In genomic region chr2:60923756-60924544, GRCm38 (mm10) we compare ENCODE assay signal across 15 mouse cellular contexts. TPM values are rescaled to one million over a fixed set of nuclear protein-coding genes. Genes with fewer than 3 reads are reported as not detected.
DNase-seq lines count a peak whose midpoint lies in the region; ATAC-seq and TF ChIP-seq lines count a peak whose summit lies in the region.
"Had no signal": no experiment of that assay in that cellular context is flagged by ENCODE, and none has a peak within 500 bp of the region (broad histone marks: within the 10 kb centered on the region; RNA-seq: fewer than 3 reads in every experiment).

No protein-coding gene starts in this region.

- H3K9me3 ChIP-seq in heart, embryonic 11.5 days (replicated peaks; ENCODE audit: control insufficient read depth, low read length): no peaks in the 10 kb centered on the region
- H3K9me3 ChIP-seq in lung, postnatal 0 days (ENCODE audit: low read length): no peaks in the 10 kb centered on the region
- H3K9me3 ChIP-seq in limb, embryonic 10.5 days (replicated peaks): no peaks in the 10 kb centered on the region
- H3K9me3 ChIP-seq: forebrain, embryonic 10.5 days; liver, embryonic 15.5 days; midbrain, embryonic 10.5 days had no signal

- TF ChIP-seq EP300 in lung, postnatal 0 days (IDR thresholded peaks at IDR 0.05): no peak

- ATAC-seq in heart, embryonic 11.5 days (replicated peaks; ENCODE audit: insufficient number of reproducible peaks, low FRiP score, low TSS enrichment): no peak
- ATAC-seq in lung, postnatal 0 days: peak; percentile 49

- DNase-seq in heart, adult 8-10 months (ENCODE audit: low spot score): no peak
- peak; percentile 51 for DNase-seq in lung, postnatal 0 days (ENCODE audit: low spot score)
- no peak for DNase-seq in lung, postnatal 14 days
- DNase-seq in limb, embryonic 10.5 days (ENCODE audit: low spot score): no peak
- DNase-seq in thymus, postnatal 4 days: peak; percentile 65
- no peak for DNase-seq in left cerebral cortex, adult 18-20 months (ENCODE audit: low spot score in 2 of 2)
- no peak for DNase-seq in adrenal gland, postnatal 36 days
- DNase-seq: cerebellum, postnatal 10 days; kidney, adult 9 months had no signal

- TF ChIP-seq CTCF in lung, postnatal 0 days (IDR thresholded peaks at IDR 0.05): no peak

- WGBS in heart, embryonic 11.5 days (ENCODE audit: insufficient replicate concordance): 45% methylated on average over 11 of the region's 11 CpGs
- 33% methylated on average over 11 of the region's 11 CpGs for WGBS in lung, postnatal 0 days
- WGBS in limb, embryonic 10.5 days: 72% methylated on average over 11 of the region's 11 CpGs

- H3K36me3 ChIP-seq in heart, embryonic 11.5 days (ENCODE audit: control insufficient read depth, insufficient read depth, low read length): no peaks in the 10 kb centered on the region
- no peaks in the 10 kb centered on the region for H3K36me3 ChIP-seq in lung, postnatal 0 days (ENCODE audit: insufficient read depth, low read length)
- no peaks in the 10 kb centered on the region for H3K36me3 ChIP-seq in limb, embryonic 10.5 days
- H3K36me3 ChIP-seq: forebrain, embryonic 10.5 days; liver, embryonic 15.5 days; midbrain, embryonic 10.5 days had no signal

- H3K9ac ChIP-seq in heart, embryonic 11.5 days (ENCODE audit: low read depth, low read length): no peak overlapping the region
- H3K9ac ChIP-seq in lung, postnatal 0 days (replicated peaks; ENCODE audit: low read depth): no peak overlapping the region
- H3K9ac ChIP-seq: hindbrain, embryonic 14.5 days; liver, embryonic 15.5 days had no signal

- H3K4me3 ChIP-seq in heart, embryonic 11.5 days (ENCODE audit: low read depth, low read length): no peak overlapping the region
- no peak overlapping the region for H3K4me3 ChIP-seq in lung, postnatal 0 days (ENCODE audit: low read depth, low read length)
- H3K4me3 ChIP-seq in limb, embryonic 10.5 days: no peak overlapping the region
- H3K4me3 ChIP-seq: forebrain, embryonic 10.5 days; liver, embryonic 15.5 days; midbrain, embryonic 10.5 days; myocyte had no signal

- H3K27me3 ChIP-seq in heart, embryonic 11.5 days (ENCODE audit: control insufficient read depth, insufficient read depth, low read length): no peaks in the 10 kb centered on the region
- no peaks in the 10 kb centered on the region for H3K27me3 ChIP-seq in lung, postnatal 0 days (replicated peaks; ENCODE audit: insufficient read depth, low read length)
- H3K27me3 ChIP-seq in limb, embryonic 10.5 days (ENCODE audit: low read depth, poor library complexity, severe bottlenecking): no peaks in the 10 kb centered on the region
- H3K27me3 ChIP-seq: liver, embryonic 15.5 days had no signal

- no peak overlapping the region for H3K4me2 ChIP-seq in heart, embryonic 11.5 days
- H3K4me2 ChIP-seq in lung, postnatal 0 days (replicated peaks; ENCODE audit: low read depth, low read length): no peak overlapping the region
- H3K4me2 ChIP-seq: hindbrain, embryonic 14.5 days; liver, embryonic 15.5 days had no signal

- H3K4me1 ChIP-seq in heart, embryonic 11.5 days (ENCODE audit: control insufficient read depth, insufficient read depth, low read length): peaks cover 52% of the 10 kb centered on the region
- peaks cover 24% of the 10 kb centered on the region; the same call in 1 of the 2 replicates for H3K4me1 ChIP-seq in lung, postnatal 0 days (ENCODE audit: insufficient read depth, low read depth, low read length)
- H3K4me1 ChIP-seq in limb, embryonic 10.5 days: peaks cover 37% of the 10 kb centered on the region
- H3K4me1 ChIP-seq: forebrain, embryonic 10.5 days; midbrain, embryonic 10.5 days had no signal

- H3K27ac ChIP-seq in heart, embryonic 11.5 days (ENCODE audit: low read depth, low read length): 0 out of 2 replicates have a peak overlapping the region, but pooled peaks have one; percentile 22
- H3K27ac ChIP-seq in lung, postnatal 0 days (ENCODE audit: low read length): peak overlapping the region; percentile 80; the same call in 1 of the 2 replicates
- H3K27ac ChIP-seq in limb, embryonic 10.5 days: 0 out of 2 replicates have a peak overlapping the region, but pooled peaks have one; percentile 44
- H3K27ac ChIP-seq: forebrain, embryonic 10.5 days; liver, embryonic 15.5 days; midbrain, embryonic 10.5 days had no signal

RNA-seq across cellular contexts. Expression of gene Rbms1, which starts 39.0 kb away (rescaled TPM):
- polyA plus RNA-seq in heart, embryonic 11.5 days (2014; fragmentation: Nextera tagmentation; extraction: Ambion mirVana): 101 and 121 TPM in 2 replicates
- 10 to 100 TPM; 32.4 to 42.9 (median 38.5) TPM for total RNA-seq in heart, adult 8-10 months (2022)
- polyA plus RNA-seq in lung, postnatal 0 days (2015; fragmentation: Nextera tagmentation; extraction: Ambion mirVana): 156 and 168 TPM in 2 replicates
- polyA plus RNA-seq in limb, embryonic 10.5 days (2016; fragmentation: Nextera tagmentation; extraction: Ambion mirVana): 118 and 124 TPM in 2 replicates
- total RNA-seq in left cerebral cortex, adult 18-20 months (2021): 10 to 100 TPM; 17.9 to 20.3 TPM
- total RNA-seq in adrenal gland, postnatal 36 days (2021): 10 to 100 TPM; 60.5 to 72.8 TPM

Comparison
In these comparisons a context has a peak if more than half of its experiments do, and no peak if none do; other contexts are left out.
1. DNase-seq: peak in lung, postnatal 0 days (single experiment) and thymus, postnatal 4 days (single experiment); none in heart, adult 8-10 months (single experiment), lung, postnatal 14 days (single experiment), limb, embryonic 10.5 days (single experiment), left cerebral cortex, adult 18-20 months (0 of 2) and adrenal gland, postnatal 36 days (0 of 2).
2. H3K27ac ChIP-seq: peak in every context shown above with its lines; median percentile 80 in lung, postnatal 0 days; 44 in limb, embryonic 10.5 days; 22 in heart, embryonic 11.5 days.